Mouse (Mus musculus) common myeloid progenitor, adult 5-6 weeks (primary cell): ENCODE results near the gene Mpzl2. TPM values are rescaled to one million over a fixed set of nuclear protein-coding genes. Genes with fewer than 3 reads are reported as not detected.
A peak's percentile ranks its signal among the peaks of the same experiment; 100 is the strongest.

Experiments
- ATAC-seq: replicated peaks from 2 replicates; pipeline ENCODE4 v1.8.0; 2016; ENCODE audit warnings: low read depth, mild to moderate bottlenecking, moderate TSS enrichment, inconsistent platforms; ENCODE audit not compliant: poor library complexity, severe bottlenecking
- total RNA-seq: library from RNA; stranded (forward); fragments of 200-1000, 187-1606 nt; gene quantifications from 2 replicates; pipeline ENCODE4 v1.2.3, GENCODE M21; 2017

The Mpzl2 gene
- total RNA-seq, 1 experiment from 2014 or later = not detected

- ATAC-seq = peak; percentile 97
These were observed 39.4 kb downstream of the Mpzl2 start, which contains the start of gene Jaml for GRCm38 (mm10) chr9:45079011-45079410. TSS of gene Jaml (plus strand) at chr9:45079183.

- no peak for ATAC-seq
These were observed 43.5 kb downstream of the Mpzl2 start for GRCm38 (mm10) chr9:45083132-45083531.

GRCm38 (mm10) chr9:45084556-45084955 lies 45.0 kb downstream of the Mpzl2 start:
- peak; percentile 74 for ATAC-seq

- ATAC-seq = peak; percentile 66
These were observed 46.4 kb downstream of the Mpzl2 start for GRCm38 (mm10) chr9:45085741-45086690.

GRCm38 (mm10) chr9:45088040-45088439 lies 48.4 kb downstream of the Mpzl2 start:
- no peak for ATAC-seq

GRCm38 (mm10) chr9:45090811-45091210 lies 51.2 kb downstream of the Mpzl2 start:
- ATAC-seq = 0 out of 2 replicates have a peak, but pooled peaks have one; percentile 18

- ATAC-seq = no peak
These were observed 53.0 kb downstream of the Mpzl2 start for GRCm38 (mm10) chr9:45092641-45093040.

GRCm38 (mm10) chr9:45095149-45095937 lies 55.7 kb downstream of the Mpzl2 start:
- ATAC-seq = peak; percentile 34; the same call in 1 of the 2 replicates

GRCm38 (mm10) chr9:45097877-45098276 lies 58.3 kb downstream of the Mpzl2 start:
- no peak for ATAC-seq

- ATAC-seq = peak; percentile 81
These were observed 58.8 kb downstream of the Mpzl2 start for GRCm38 (mm10) chr9:45098426-45098825.

GRCm38 (mm10) chr9:45102528-45102927 lies 62.9 kb downstream of the Mpzl2 start:
- ATAC-seq = no peak

GRCm38 (mm10) chr9:45103211-45103979 lies 63.8 kb downstream of the Mpzl2 start:
- ATAC-seq = no peak

Other genes starting within 250 kb of the Mpzl2 start
- 0.44 and 1.4 TPM in 2 replicates for gene Tmem25, start 240.5 kb upstream of the Mpzl2 start, total RNA-seq
- gene Ttc36, start 236.7 kb upstream of the Mpzl2 start, total RNA-seq = not detected in 2 replicates
- 19.9 and 21.1 TPM in 2 replicates for gene Kmt2a, start 158.5 kb upstream of the Mpzl2 start, total RNA-seq
- gene Atp5l, start 119.1 kb upstream of the Mpzl2 start, total RNA-seq = 118 and 199 TPM in 2 replicates
- gene Ube4a, start 74.2 kb upstream of the Mpzl2 start, total RNA-seq = 33.7 and 52.3 TPM in 2 replicates
- gene Cd3g, start 59.4 kb upstream of the Mpzl2 start, total RNA-seq = 1.4 TPM in 1 of 2 replicates, not detected in the other
- 0.05 TPM in 1 of 2 replicates, not detected in the other for gene Cd3d, start 58.0 kb upstream of the Mpzl2 start, total RNA-seq
- not detected in 2 replicates for gene Cd3e, start 30.2 kb upstream of the Mpzl2 start, total RNA-seq
- gene Mpzl3, start 15.4 kb downstream of the Mpzl2 start, total RNA-seq = 0.27 and 1.0 TPM in 2 replicates
- 1.6 and 6.1 TPM in 2 replicates for gene Jaml, start 39.4 kb downstream of the Mpzl2 start, total RNA-seq
- not detected in 2 replicates for gene Scn2b, start 78.0 kb downstream of the Mpzl2 start, total RNA-seq
- not detected in 2 replicates for gene Scn4b, start 98.6 kb downstream of the Mpzl2 start, total RNA-seq
- not detected in 2 replicates for gene BC049352, start 142.2 kb downstream of the Mpzl2 start, total RNA-seq
- gene Tmprss4, start 164.3 kb downstream of the Mpzl2 start, total RNA-seq = 0.19 TPM in 1 of 2 replicates, not detected in the other
- gene Il10ra, start 229.3 kb downstream of the Mpzl2 start, total RNA-seq = 3.5 and 8.2 TPM in 2 replicates